Comparison of ENCODE assay signal across 10 mouse cellular contexts in the genomic region with DNA sequence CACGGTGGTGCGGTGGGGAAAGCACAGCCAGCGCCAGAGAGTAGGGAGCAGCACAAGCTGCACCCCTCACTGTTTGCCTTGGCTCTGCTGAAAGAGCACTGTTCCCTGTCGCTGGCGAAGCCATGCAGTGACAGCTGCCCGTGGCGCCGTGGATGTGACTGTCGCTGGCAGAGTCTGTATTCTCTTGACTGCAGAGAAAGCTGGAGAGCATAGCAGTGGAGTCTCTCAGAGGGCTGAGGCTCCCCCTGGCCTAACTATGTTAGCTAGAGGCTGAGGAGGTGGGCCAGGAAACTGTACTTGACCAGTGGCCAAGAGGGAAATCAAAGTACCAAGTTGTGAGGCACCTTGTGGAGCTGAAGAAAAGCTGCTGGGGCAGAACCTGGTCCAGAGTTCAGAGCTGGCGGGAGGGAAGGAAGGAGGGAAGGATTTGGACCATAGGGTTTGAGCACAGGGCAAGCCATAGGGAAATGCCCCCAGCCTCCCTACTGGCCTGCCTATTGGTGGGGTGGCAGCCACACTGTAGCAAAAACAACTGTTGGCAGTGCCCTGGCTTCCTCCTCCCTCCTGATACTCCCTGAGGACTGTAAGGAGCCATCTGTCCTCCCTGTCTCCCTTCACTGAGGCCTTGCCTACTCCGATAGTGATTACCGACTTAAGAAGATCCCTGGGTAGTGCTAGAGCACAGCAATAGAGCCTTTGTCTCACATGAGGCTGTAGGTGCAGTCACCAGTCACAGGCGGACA. TPM values are rescaled to one million over a fixed set of nuclear protein-coding genes. Genes with fewer than 3 reads are reported as not detected.
A peak's percentile ranks its signal among the peaks of the same experiment; 100 is the strongest.
DNase-seq lines count a peak whose midpoint lies in the region; ATAC-seq and TF ChIP-seq lines count a peak whose summit lies in the region.
"Had no signal": no experiment of that assay in that cellular context is flagged by ENCODE, and none has a peak within 500 bp of the region (broad histone marks: within the 10 kb centered on the region; RNA-seq: fewer than 3 reads in every experiment).

No protein-coding gene starts in this region.

- no peak for TF ChIP-seq CTCF in kidney, adult 2 months (conservative IDR thresholded peaks at IDR 0.05; ENCODE audit: insufficient read depth, insufficient read length, low read depth, low read length)
- no peak for TF ChIP-seq CTCF in olfactory bulb, adult 2 months (IDR thresholded peaks at IDR 0.05; ENCODE audit: insufficient read depth, low read depth, low read length)

- H3K9ac ChIP-seq in kidney, embryonic 14.5 days (ENCODE audit: low read depth, low read length) = no peak overlapping the region
- H3K9ac ChIP-seq: liver, embryonic 15.5 days had no signal

- H3K4me1 ChIP-seq in kidney, embryonic 14.5 days (ENCODE audit: control insufficient read depth, insufficient read depth, low read length) = 0 out of 2 replicates have a peak, but pooled peaks cover 5% of the 10 kb centered on the region
- H3K4me1 ChIP-seq in kidney, adult 2 months (ENCODE audit: control insufficient read depth, insufficient read depth, low read length) = peaks cover 23% of the 10 kb centered on the region
- peaks cover 17% of the 10 kb centered on the region for H3K4me1 ChIP-seq in olfactory bulb, adult 2 months (ENCODE audit: control insufficient read depth, insufficient read depth, low read length)

- H3K4me2 ChIP-seq in kidney, embryonic 14.5 days (replicated peaks; ENCODE audit: low read depth, low read length) = no peak overlapping the region
- H3K4me2 ChIP-seq: liver, embryonic 15.5 days had no signal

- H3K9me3 ChIP-seq in kidney, embryonic 14.5 days (ENCODE audit: control insufficient read depth, low read length) = no peaks in the 10 kb centered on the region
- H3K9me3 ChIP-seq: liver, embryonic 15.5 days had no signal

- H3K4me3 ChIP-seq in kidney, embryonic 14.5 days (ENCODE audit: low read length) = no peak overlapping the region
- H3K4me3 ChIP-seq in kidney, adult 2 months (ENCODE audit: insufficient read depth, low read depth, low read length) = peak overlapping the region; percentile 1; the same call in 1 of the 2 replicates
- no peak overlapping the region for H3K4me3 ChIP-seq in olfactory bulb, adult 2 months (ENCODE audit: insufficient read depth, low read depth, low read length)
- H3K4me3 ChIP-seq: erythroblast, embryonic 14.5 days; liver, embryonic 15.5 days had no signal

- H3K27ac ChIP-seq in kidney, embryonic 14.5 days (ENCODE audit: low read depth, low read length) = no peak overlapping the region
- peak overlapping the region; percentile 89 for H3K27ac ChIP-seq in kidney, adult 2 months (ENCODE audit: insufficient read depth, low read depth, low read length)
- peak overlapping the region; percentile 25; the same call in 1 of the 2 replicates for H3K27ac ChIP-seq in olfactory bulb, adult 2 months (ENCODE audit: insufficient read depth, low read depth, low read length)
- H3K27ac ChIP-seq: liver, embryonic 15.5 days had no signal

- no peak for ATAC-seq in kidney, embryonic 14.5 days (ENCODE audit: low FRiP score, low TSS enrichment)
- ATAC-seq in inflammation-experienced regulatory T-cells, adult 6 months = no peak
- ATAC-seq in megakaryocyte-erythroid progenitor cell, adult 5-6 weeks (replicated peaks; ENCODE audit: low FRiP score, low TSS enrichment, poor library complexity, severe bottlenecking) = no peak

- H3K27me3 ChIP-seq in kidney, embryonic 14.5 days (ENCODE audit: control insufficient read depth, insufficient read depth, low read length) = no peaks in the 10 kb centered on the region
- H3K27me3 ChIP-seq in kidney, adult 2 months (replicated peaks; ENCODE audit: control insufficient read depth, insufficient read depth, low read length) = no peaks in the 10 kb centered on the region
- H3K27me3 ChIP-seq: liver, embryonic 15.5 days had no signal

- DNase-seq in kidney, adult 11 months = peak; percentile 84
- DNase-seq in cerebellum, adult 8-10 months = peak; percentile 61
- DNase-seq in kidney, adult 2 months = peak; percentile 90
- DNase-seq in lung, adult 18-20 months = no peak

- H3K36me3 ChIP-seq in kidney, embryonic 14.5 days (ENCODE audit: control insufficient read depth, insufficient read depth, low read length) = peaks cover 95% of the 10 kb centered on the region
- no peaks in the 10 kb centered on the region; the same call in none of the 2 replicates for H3K36me3 ChIP-seq in kidney, adult 2 months (ENCODE audit: control insufficient read depth, insufficient read depth, low read length)

- 91% methylated on average over 13 of the region's 13 CpGs for WGBS in kidney, embryonic 14.5 days
- 52% methylated on average over 13 of the region's 13 CpGs for WGBS in kidney, adult 2 months
- WGBS in olfactory bulb, adult 2 months = 61% methylated on average over 13 of the region's 13 CpGs

- no peak for TF ChIP-seq POLR2A in kidney, adult 2 months (IDR thresholded peaks at IDR 0.05; ENCODE audit: low read depth, low read length)
- no peak for TF ChIP-seq POLR2A in olfactory bulb, adult 2 months (IDR thresholded peaks at IDR 0.05; ENCODE audit: insufficient read depth, low read depth, low read length)

RNA-seq across cellular contexts. Expression of a gene that starts 13.8 kb away (rescaled TPM):
- 54.7 and 58.6 TPM in 2 replicates for polyA plus RNA-seq in kidney, embryonic 14.5 days (2014; fragmentation: Nextera tagmentation; extraction: Ambion mirVana)
- polyA plus RNA-seq in kidney, adult 2 months (2012; rRNA removed) = 75.9 and 81.1 TPM in 2 replicates
- 371 TPM in 1 of 2 replicates, not detected in the other for polyA plus RNA-seq in olfactory bulb, adult 2 months (2012; ENCODE audit: insufficient read depth, insufficient read length, low replicate concordance, missing spikeins)
- polyA plus RNA-seq in inflammation-experienced regulatory T-cells, adult 6 months (2017; shearing (Covaris generic)) = 10 to 100 TPM; 19.3 to 33.6 (median 23.2) TPM
- total RNA-seq in megakaryocyte-erythroid progenitor cell, adult 5-6 weeks (2014; fragmentation: Nextera tagmentation) = 177 and 250 TPM in 2 replicates
- total RNA-seq in megakaryocyte-erythroid progenitor cell, adult 5-6 weeks (2017) = 187 and 201 TPM in 2 replicates

RNA-seq across cellular contexts. Expression of a gene that starts 24.7 kb away (rescaled TPM):
- polyA plus RNA-seq in kidney, embryonic 14.5 days (2014; fragmentation: Nextera tagmentation; extraction: Ambion mirVana) = 29.4 and 31.7 TPM in 2 replicates
- 44.3 and 46.3 TPM in 2 replicates for polyA plus RNA-seq in kidney, adult 2 months (2012; rRNA removed)
- polyA plus RNA-seq in olfactory bulb, adult 2 months (2012; ENCODE audit: insufficient read depth, insufficient read length, low replicate concordance, missing spikeins) = not detected in 2 replicates
- polyA plus RNA-seq in inflammation-experienced regulatory T-cells, adult 6 months (2017; shearing (Covaris generic)) = 10 to 100 TPM; 56.2 to 88.3 (median 67.1) TPM
- total RNA-seq in megakaryocyte-erythroid progenitor cell, adult 5-6 weeks (2014; fragmentation: Nextera tagmentation) = 16.1 and 18.0 TPM in 2 replicates
- 13.8 and 19.0 TPM in 2 replicates for total RNA-seq in megakaryocyte-erythroid progenitor cell, adult 5-6 weeks (2017)

RNA-seq across cellular contexts. Expression of a gene that starts 27.7 kb away (rescaled TPM):
- polyA plus RNA-seq in kidney, embryonic 14.5 days (2014; fragmentation: Nextera tagmentation; extraction: Ambion mirVana) = 66.3 and 102 TPM in 2 replicates
- 16.7 and 20.8 TPM in 2 replicates for polyA plus RNA-seq in kidney, adult 2 months (2012; rRNA removed)
- 263 and 488 TPM in 2 replicates for polyA plus RNA-seq in olfactory bulb, adult 2 months (2012; ENCODE audit: insufficient read depth, insufficient read length, low replicate concordance, missing spikeins)
- 100 to 1,000 TPM; 127 to 199 (median 163) TPM for polyA plus RNA-seq in inflammation-experienced regulatory T-cells, adult 6 months (2017; shearing (Covaris generic))
- total RNA-seq in megakaryocyte-erythroid progenitor cell, adult 5-6 weeks (2014; fragmentation: Nextera tagmentation) = 131 and 149 TPM in 2 replicates
- 255 and 297 TPM in 2 replicates for total RNA-seq in megakaryocyte-erythroid progenitor cell, adult 5-6 weeks (2017)

RNA-seq across cellular contexts. Expression of a gene that starts 29.4 kb away (rescaled TPM):
- polyA plus RNA-seq in kidney, embryonic 14.5 days (2014; fragmentation: Nextera tagmentation; extraction: Ambion mirVana) = 12.8 and 23.8 TPM in 2 replicates
- 4.3 and 5.9 TPM in 2 replicates for polyA plus RNA-seq in kidney, adult 2 months (2012; rRNA removed)
- not detected in 2 replicates for polyA plus RNA-seq in olfactory bulb, adult 2 months (2012; ENCODE audit: insufficient read depth, insufficient read length, low replicate concordance, missing spikeins)
- 10 to 100 TPM in 1 of 3 experiments, 1 to 10 TPM in 2; 6.5 to 12.1 (median 9.7) TPM for polyA plus RNA-seq in inflammation-experienced regulatory T-cells, adult 6 months (2017; shearing (Covaris generic))
- total RNA-seq in megakaryocyte-erythroid progenitor cell, adult 5-6 weeks (2014; fragmentation: Nextera tagmentation) = 6.1 and 9.4 TPM in 2 replicates
- total RNA-seq in megakaryocyte-erythroid progenitor cell, adult 5-6 weeks (2017) = 3.2 and 11.1 TPM in 2 replicates

Comparison
In these comparisons a context has a peak if more than half of its experiments do, and no peak if none do; other contexts are left out.
1. DNase-seq: peak in kidney, adult 11 months (single experiment), cerebellum, adult 8-10 months (single experiment) and kidney, adult 2 months (single experiment); none in lung, adult 18-20 months (0 of 2).
2. RNA of a gene that starts 24.7 kb away (polyA plus RNA-seq): 56.2 to 88.3 TPM in inflammation-experienced regulatory T-cells, adult 6 months, 44.3 to 46.3 TPM in kidney, adult 2 months and 29.4 to 31.7 TPM in kidney, embryonic 14.5 days; not detected in olfactory bulb, adult 2 months; every median in the first group is over 10 times any median in the second.